Mouse (Mus musculus) kidney, embryonic 14.5 days (tissue): ENCODE results near the gene Col25a1. TPM values are rescaled to one million over a fixed set of nuclear protein-coding genes. Genes with fewer than 3 reads are reported as not detected.

Experiments
- ATAC-seq: fragments of 200-750 bp; cut with Nextera tagmentation; 2 replicates; pipeline ENCODE4 v1.8.0; 2017; ENCODE audit warnings: moderate number of reproducible peaks, mild to moderate bottlenecking, moderate TSS enrichment, moderate library complexity; ENCODE audit not compliant: low FRiP score, low TSS enrichment
- H3K27ac ChIP-seq: fragments of 300-500 bp; sonication (generic); 2 replicates; pipeline ENCODE4 v1.5.1; 2014; ENCODE audit warnings: low read depth, mild to moderate bottlenecking, low read length, moderate library complexity, mixed read lengths
- H3K27me3 ChIP-seq: fragments of 300-500 bp; sonication (generic); 2 replicates; pipeline ENCODE4 v1.6.1; 2014; ENCODE audit warnings: mild to moderate bottlenecking, low read length; ENCODE audit not compliant: control insufficient read depth, insufficient read depth
- H3K36me3 ChIP-seq: fragments of 300-500 bp; sonication (generic); 2 replicates; pipeline ENCODE4 v1.6.1; 2014; ENCODE audit warnings: low read length, mixed read lengths; ENCODE audit not compliant: control insufficient read depth, insufficient read depth
- H3K4me1 ChIP-seq: fragments of 300-500 bp; sonication (generic); 2 replicates; pipeline ENCODE4 v1.6.1; 2014; ENCODE audit warnings: low read length, mixed read lengths; ENCODE audit not compliant: control insufficient read depth, insufficient read depth
- H3K4me2 ChIP-seq: fragments of 300-500 bp; sonication (generic); replicated peaks from 2 replicates; pipeline ENCODE4 v1.6.1; 2014; ENCODE audit warnings: low read depth, mild to moderate bottlenecking, low read length
- H3K4me3 ChIP-seq: fragments of 300-500 bp; sonication (generic); 2 replicates; pipeline ENCODE4 v1.5.1; 2014; ENCODE audit warnings: mild to moderate bottlenecking, low read length
- H3K9ac ChIP-seq: fragments of 300-500 bp; sonication (generic); 2 replicates; pipeline ENCODE4 v1.6.1; 2014; ENCODE audit warnings: low read depth, mild to moderate bottlenecking, low read length, moderate library complexity
- H3K9me3 ChIP-seq: fragments of 300-500 bp; sonication (generic); 2 replicates; pipeline ENCODE4 v1.6.1; 2016; ENCODE audit warnings: low read length; ENCODE audit not compliant: control insufficient read depth
- WGBS: fragments of 180-500 bp; shearing (Covaris S2); extraction: QIAGEN DNeasy Blood & Tissue Kit; methylation state at CpG from one replicate; pipeline ENCODE4 v1.1.7; 2014; 5-methylcytosine and 5-hydroxymethylcytosine counted together
- polyA plus RNA-seq: library from polyadenylated mRNA; unstranded; fragments of >200 nt; fragmentation: Nextera tagmentation; extraction: Ambion mirVana; gene quantifications from 2 replicates; pipeline ENCODE4 v1.2.1, GENCODE M21; 2014

Gene Col25a1
- polyA plus RNA-seq, 1 experiment from 2014 or later, result 5.4 TPM

GRCm38 (mm10) chr3:130217705-130218104, 86.4 kb downstream of the Col25a1 start:
- H3K9me3 ChIP-seq, result no peaks in the 10 kb centered on the region
- H3K4me1 ChIP-seq, result no peaks in the 10 kb centered on the region
- H3K9ac ChIP-seq, result no peak overlapping the region
- 79% methylated on average over 2 of the region's 2 CpGs for WGBS
- ATAC-seq, result no peak
- H3K4me2 ChIP-seq, result no peak overlapping the region
- H3K36me3 ChIP-seq, result no peaks in the 10 kb centered on the region
- no peak overlapping the region for H3K27ac ChIP-seq
- H3K4me3 ChIP-seq, result no peak overlapping the region
- no peaks in the 10 kb centered on the region for H3K27me3 ChIP-seq

- 62% methylated on average over 5 of the region's 5 CpGs for WGBS
- H3K27me3 ChIP-seq, result no peaks in the 10 kb centered on the region
- no peak for ATAC-seq
- H3K9me3 ChIP-seq, result no peaks in the 10 kb centered on the region
- no peak overlapping the region for H3K4me2 ChIP-seq
- no peak overlapping the region for H3K9ac ChIP-seq
- no peaks in the 10 kb centered on the region for H3K36me3 ChIP-seq
- no peak overlapping the region for H3K27ac ChIP-seq
- no peak overlapping the region for H3K4me3 ChIP-seq
- H3K4me1 ChIP-seq, result no peaks in the 10 kb centered on the region
Measured at GRCm38 (mm10) chr3:130218232-130218728, 87.0 kb downstream of the Col25a1 start.

- H3K4me1 ChIP-seq, result no peaks in the 10 kb centered on the region
- H3K4me3 ChIP-seq, result no peak overlapping the region
- H3K27me3 ChIP-seq, result no peaks in the 10 kb centered on the region
- H3K9me3 ChIP-seq, result no peaks in the 10 kb centered on the region; the same call in 1 of the 2 replicates
- H3K27ac ChIP-seq, result no peak overlapping the region
- no peak overlapping the region for H3K9ac ChIP-seq
- no peak overlapping the region for H3K4me2 ChIP-seq
- ATAC-seq, result no peak
- no peaks in the 10 kb centered on the region for H3K36me3 ChIP-seq
- 93% methylated on average over 3 of the region's 3 CpGs for WGBS
Measured at GRCm38 (mm10) chr3:130220811-130221210, 89.5 kb downstream of the Col25a1 start.

- no peak overlapping the region for H3K9ac ChIP-seq
- no peaks in the 10 kb centered on the region for H3K36me3 ChIP-seq
- no peaks in the 10 kb centered on the region; the same call in 1 of the 2 replicates for H3K9me3 ChIP-seq
- no peaks in the 10 kb centered on the region for H3K27me3 ChIP-seq
- H3K27ac ChIP-seq, result no peak overlapping the region
- 83% methylated on average over 9 of the region's 9 CpGs for WGBS
- no peak for ATAC-seq
- H3K4me3 ChIP-seq, result no peak overlapping the region
- no peaks in the 10 kb centered on the region for H3K4me1 ChIP-seq
- H3K4me2 ChIP-seq, result no peak overlapping the region
Measured at GRCm38 (mm10) chr3:130228186-130228585, 96.9 kb downstream of the Col25a1 start.

GRCm38 (mm10) chr3:130232944-130233343, 101.6 kb downstream of the Col25a1 start:
- no peaks in the 10 kb centered on the region for H3K4me1 ChIP-seq
- H3K4me2 ChIP-seq, result no peak overlapping the region
- H3K4me3 ChIP-seq, result no peak overlapping the region
- H3K27me3 ChIP-seq, result no peaks in the 10 kb centered on the region
- H3K36me3 ChIP-seq, result no peaks in the 10 kb centered on the region
- 95% methylated on average over 7 of the region's 7 CpGs for WGBS
- H3K27ac ChIP-seq, result no peak overlapping the region
- no peak for ATAC-seq
- H3K9me3 ChIP-seq, result no peaks in the 10 kb centered on the region
- no peak overlapping the region for H3K9ac ChIP-seq

GRCm38 (mm10) chr3:130235233-130235632, 103.9 kb downstream of the Col25a1 start:
- no peak overlapping the region for H3K27ac ChIP-seq
- ATAC-seq, result no peak
- H3K4me3 ChIP-seq, result no peak overlapping the region
- H3K36me3 ChIP-seq, result no peaks in the 10 kb centered on the region
- no peaks in the 10 kb centered on the region for H3K27me3 ChIP-seq
- no peaks in the 10 kb centered on the region for H3K9me3 ChIP-seq
- H3K9ac ChIP-seq, result no peak overlapping the region
- H3K4me2 ChIP-seq, result no peak overlapping the region
- 86% methylated on average over 1 of the region's 1 CpGs for WGBS
- no peaks in the 10 kb centered on the region for H3K4me1 ChIP-seq

- WGBS, result 41% methylated on average over 7 of the region's 7 CpGs
Measured at GRCm38 (mm10) chr3:130236129-130236528, 104.8 kb downstream of the Col25a1 start.

GRCm38 (mm10) chr3:130237852-130238251, 106.6 kb downstream of the Col25a1 start:
- Histone ChIP-seq H3K4me3 (no peak overlapping the region), H3K9ac (no peak overlapping the region), H3K36me3 (no peaks in the 10 kb centered on the region), H3K27ac (no peak overlapping the region), H3K9me3 (no peaks in the 10 kb centered on the region), H3K4me2 (no peak overlapping the region), H3K27me3 (no peaks in the 10 kb centered on the region), H3K4me1 (no peaks in the 10 kb centered on the region)
- ATAC-seq, result no peak
- 38% methylated on average over 1 of the region's 1 CpGs for WGBS

More at GRCm38 (mm10) chr3:130236129-130236528, 104.8 kb downstream of the Col25a1 start:
- ATAC-seq, result no peak
- H3K9ac ChIP-seq, result no peak overlapping the region
- H3K36me3 ChIP-seq, result no peaks in the 10 kb centered on the region
- no peak overlapping the region for H3K4me2 ChIP-seq
- H3K27me3 ChIP-seq, result no peaks in the 10 kb centered on the region
- no peaks in the 10 kb centered on the region for H3K4me1 ChIP-seq
- H3K27ac ChIP-seq, result no peak overlapping the region
- H3K4me3 ChIP-seq, result no peak overlapping the region
- no peaks in the 10 kb centered on the region for H3K9me3 ChIP-seq

- Histone ChIP-seq H3K27me3 (no peaks in the 10 kb centered on the region), H3K4me2 (no peak overlapping the region), H3K4me1 (no peaks in the 10 kb centered on the region), H3K27ac (no peak overlapping the region), H3K36me3 (no peaks in the 10 kb centered on the region), H3K4me3 (no peak overlapping the region), H3K9ac (no peak overlapping the region), H3K9me3 (no peaks in the 10 kb centered on the region)
- WGBS, result 87% methylated on average over 4 of the region's 4 CpGs
- ATAC-seq, result no peak
Measured at GRCm38 (mm10) chr3:130241924-130242323, 110.6 kb downstream of the Col25a1 start.
